Mouse (Mus musculus): ENCODE data around the gene Cacnb2. TPM values are rescaled to one million over a fixed set of nuclear protein-coding genes. Genes with fewer than 3 reads are reported as not detected.
A peak's percentile ranks its signal among the peaks of the same experiment; 100 is the strongest.

Cacnb2 gene
- polyA plus RNA-seq, 1 experiment from 2014 or later = 7.6 TPM

DNA sequence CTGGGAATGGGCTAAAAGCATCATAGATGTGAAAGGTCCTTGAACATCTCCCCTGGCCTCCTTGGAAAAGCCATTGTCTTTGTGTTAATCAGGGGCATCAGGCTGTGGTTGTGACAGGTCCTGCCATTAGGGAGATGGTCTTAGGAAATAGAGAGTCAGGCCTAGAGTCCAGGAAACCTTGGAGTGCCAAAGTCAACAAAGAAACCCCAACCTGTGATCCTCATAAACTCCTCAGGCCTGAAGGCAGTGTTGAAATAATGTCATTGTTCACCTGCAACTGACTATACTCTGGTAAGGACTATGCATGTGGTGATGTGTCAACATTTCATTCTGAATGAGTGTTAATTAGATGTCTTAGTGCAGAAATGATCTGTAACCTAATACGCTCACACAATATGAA, 255.4 kb downstream of the Cacnb2 start:
- Histone ChIP-seq H3K27ac (ENCODE audit: low read depth, low read length) (no peak overlapping the region), H3K36me3 (ENCODE audit: control insufficient read depth, insufficient read depth, low read length) (no peaks in the 10 kb centered on the region), H3K9ac (ENCODE audit: low read depth, low read length) (no peak overlapping the region), H3K4me3 (ENCODE audit: low read length) (no peak overlapping the region), H3K4me2 (ENCODE audit: low read length) (no peak overlapping the region), H3K27me3 (replicated peaks; ENCODE audit: control insufficient read depth, insufficient read depth, low read length) (no peaks in the 10 kb centered on the region), H3K9me3 (ENCODE audit: control insufficient read depth, low read length) (no peaks in the 10 kb centered on the region), H3K4me1 (ENCODE audit: control insufficient read depth, insufficient read depth, low read depth, low read length) (no peaks in the 10 kb centered on the region)
- no peak for ATAC-seq
- WGBS = 94% methylated on average over 1 of the region's 1 CpGs

DNA sequence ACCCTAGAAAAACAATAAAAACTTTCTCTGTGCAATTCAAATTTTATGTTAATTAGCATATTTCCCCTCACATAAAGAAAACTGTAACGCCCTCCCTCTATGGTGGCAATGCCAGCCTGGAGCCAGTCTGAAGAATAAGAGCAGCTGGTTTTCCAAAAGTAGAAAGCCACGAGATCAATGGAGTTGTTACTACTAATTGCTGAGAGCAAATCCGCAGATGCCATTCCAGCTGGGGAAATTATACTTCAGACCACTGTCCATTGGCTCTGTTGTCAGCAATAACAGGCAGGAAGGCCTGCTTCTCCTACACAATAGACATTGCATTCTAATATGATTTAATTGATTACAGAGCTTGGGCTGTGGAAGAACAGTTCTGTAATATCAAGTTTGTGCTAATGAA, 257.5 kb downstream of the Cacnb2 start:
- Histone ChIP-seq H3K9me3 (ENCODE audit: control insufficient read depth, low read length) (no peaks in the 10 kb centered on the region), H3K36me3 (ENCODE audit: control insufficient read depth, insufficient read depth, low read length) (no peaks in the 10 kb centered on the region), H3K4me2 (ENCODE audit: low read length) (no peak overlapping the region), H3K9ac (ENCODE audit: low read depth, low read length) (no peak overlapping the region), H3K27me3 (replicated peaks; ENCODE audit: control insufficient read depth, insufficient read depth, low read length) (no peaks in the 10 kb centered on the region), H3K4me1 (ENCODE audit: control insufficient read depth, insufficient read depth, low read depth, low read length) (no peaks in the 10 kb centered on the region), H3K27ac (ENCODE audit: low read depth, low read length) (no peak overlapping the region), H3K4me3 (ENCODE audit: low read length) (no peak overlapping the region)
- no peak for ATAC-seq
- WGBS = 57% methylated on average over 3 of the region's 3 CpGs

DNA sequence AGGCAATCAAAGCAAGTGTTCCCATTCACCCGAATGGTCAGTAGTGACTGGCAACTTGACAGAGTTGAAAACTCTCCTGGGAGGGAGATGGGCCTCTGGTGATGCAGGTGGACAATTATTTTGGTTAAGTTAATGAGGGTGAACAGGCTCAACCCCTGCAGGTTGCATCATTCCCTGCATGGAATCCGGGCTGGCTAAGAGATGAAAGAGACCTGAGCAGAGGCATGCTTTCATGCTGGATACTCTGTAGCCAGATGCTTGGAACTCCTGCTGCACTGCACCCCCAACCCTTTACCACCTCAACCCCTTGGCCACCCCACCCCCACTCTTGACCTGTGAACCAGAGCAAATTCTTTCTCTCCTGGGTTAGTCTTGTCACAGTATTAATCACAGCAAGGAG, 258.7 kb downstream of the Cacnb2 start:
- Histone ChIP-seq H3K9me3 (ENCODE audit: control insufficient read depth, low read length) (no peaks in the 10 kb centered on the region), H3K4me2 (ENCODE audit: low read length) (no peak overlapping the region), H3K9ac (ENCODE audit: low read depth, low read length) (no peak overlapping the region), H3K4me3 (ENCODE audit: low read length) (no peak overlapping the region), H3K27ac (ENCODE audit: low read depth, low read length) (no peak overlapping the region), H3K36me3 (ENCODE audit: control insufficient read depth, insufficient read depth, low read length) (no peaks in the 10 kb centered on the region), H3K4me1 (ENCODE audit: control insufficient read depth, insufficient read depth, low read depth, low read length) (no peaks in the 10 kb centered on the region), H3K27me3 (replicated peaks; ENCODE audit: control insufficient read depth, insufficient read depth, low read length) (no peaks in the 10 kb centered on the region)
- ATAC-seq = no peak
- 31% methylated on average over 2 of the region's 2 CpGs for WGBS

DNA sequence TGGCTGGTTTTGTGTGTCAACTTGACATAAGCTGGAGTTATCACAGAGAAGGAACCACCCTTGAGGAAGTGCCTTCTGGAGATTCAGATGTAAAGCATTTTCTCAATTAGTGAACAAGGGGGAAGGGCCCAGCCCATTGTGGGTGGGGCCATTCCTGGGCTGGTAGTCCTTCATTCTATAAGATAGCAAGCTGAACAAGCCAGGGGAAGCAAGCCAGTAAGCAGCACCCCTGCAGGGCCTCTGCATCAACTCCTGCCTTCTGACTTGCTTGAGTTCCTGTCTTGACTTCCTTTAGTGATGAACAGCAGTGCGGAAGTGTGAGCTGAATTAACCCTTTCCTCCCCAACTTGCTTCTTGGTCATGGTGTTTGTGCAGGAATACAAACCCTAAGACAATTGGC, 260.1 kb downstream of the Cacnb2 start:
- Histone ChIP-seq H3K27ac (ENCODE audit: low read depth, low read length) (no peak overlapping the region), H3K4me1 (ENCODE audit: control insufficient read depth, insufficient read depth, low read depth, low read length) (no peaks in the 10 kb centered on the region), H3K4me2 (ENCODE audit: low read length) (no peak overlapping the region), H3K4me3 (ENCODE audit: low read length) (no peak overlapping the region), H3K9ac (ENCODE audit: low read depth, low read length) (no peak overlapping the region), H3K36me3 (ENCODE audit: control insufficient read depth, insufficient read depth, low read length) (no peaks in the 10 kb centered on the region), H3K9me3 (ENCODE audit: control insufficient read depth, low read length) (no peaks in the 10 kb centered on the region), H3K27me3 (replicated peaks; ENCODE audit: control insufficient read depth, insufficient read depth, low read length) (no peaks in the 10 kb centered on the region)
- ATAC-seq = no peak
- WGBS = 65% methylated on average over 1 of the region's 1 CpGs

DNA sequence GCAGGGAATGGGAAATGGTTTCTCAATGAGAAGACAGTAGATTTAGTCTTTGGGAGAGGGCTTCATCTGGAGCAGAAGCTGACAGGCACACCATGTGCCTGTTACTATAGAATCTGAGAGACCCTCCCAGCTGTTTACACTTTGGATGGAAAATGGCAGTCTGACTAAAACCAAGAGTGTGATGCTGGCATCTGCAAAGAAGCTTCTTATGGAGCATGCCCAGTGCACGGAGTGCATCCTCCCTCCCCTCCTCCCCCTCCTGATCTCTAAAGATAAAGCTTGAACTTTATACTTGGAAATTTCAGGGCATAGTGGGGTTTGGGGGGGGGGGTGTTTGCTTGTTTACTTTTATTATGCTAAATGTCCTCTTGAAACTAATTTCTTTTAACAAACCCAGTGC, 270.2 kb downstream of the Cacnb2 start:
- Histone ChIP-seq H3K27ac (ENCODE audit: low read depth, low read length) (peak overlapping the region; percentile 2; the same call in 1 of the 2 replicates), H3K4me3 (ENCODE audit: low read length) (peak overlapping the region; percentile 41), H3K9ac (ENCODE audit: low read depth, low read length) (no peak overlapping the region), H3K36me3 (ENCODE audit: control insufficient read depth, insufficient read depth, low read length) (no peaks in the 10 kb centered on the region), H3K4me2 (ENCODE audit: low read length) (peak overlapping the region; percentile 61), H3K27me3 (replicated peaks; ENCODE audit: control insufficient read depth, insufficient read depth, low read length) (no peaks in the 10 kb centered on the region), H3K9me3 (ENCODE audit: control insufficient read depth, low read length) (no peaks in the 10 kb centered on the region), H3K4me1 (ENCODE audit: control insufficient read depth, insufficient read depth, low read depth, low read length) (peaks cover 8% of the 10 kb centered on the region; the same call in 1 of the 2 replicates)
- ATAC-seq = no peak
- WGBS = 32% methylated on average over 1 of the region's 1 CpGs

DNA sequence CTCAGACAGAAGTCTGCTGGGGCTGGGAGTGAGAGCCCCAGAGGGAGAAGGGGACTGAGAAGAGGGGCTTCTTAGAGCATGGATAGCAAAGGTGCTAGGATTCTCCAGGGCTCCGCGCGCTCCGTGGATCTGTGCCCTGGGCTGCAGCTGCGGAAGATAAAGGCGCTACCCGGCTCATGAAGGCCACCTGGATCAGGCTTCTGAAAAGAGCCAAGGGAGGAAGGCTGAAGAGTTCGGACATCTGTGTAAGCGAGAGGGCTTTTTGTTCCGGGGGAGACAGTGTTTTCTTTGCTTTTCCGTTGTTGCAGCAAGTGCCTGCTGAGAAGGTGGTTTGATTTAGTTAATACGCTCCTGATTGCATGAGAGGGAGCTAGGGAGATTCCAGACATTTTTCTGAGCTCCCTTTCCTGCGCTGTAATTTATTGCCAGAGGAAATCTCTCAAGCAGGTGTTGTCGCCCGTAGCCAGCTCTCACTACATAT, 270.9 kb downstream of the Cacnb2 start:
- H3K9me3 ChIP-seq (ENCODE audit: control insufficient read depth, low read length) = no peaks in the 10 kb centered on the region
- H3K4me1 ChIP-seq (ENCODE audit: control insufficient read depth, insufficient read depth, low read depth, low read length) = peaks cover 8% of the 10 kb centered on the region; the same call in 1 of the 2 replicates
- WGBS = 9% methylated on average over 15 of the region's 15 CpGs
- H3K4me3 ChIP-seq (ENCODE audit: low read length) = peak overlapping the region; percentile 41
- H3K9ac ChIP-seq (ENCODE audit: low read depth, low read length) = peak overlapping the region; percentile 66
- peak overlapping the region; percentile 61 for H3K4me2 ChIP-seq (ENCODE audit: low read length)
- peak; percentile 59 for ATAC-seq
- no peaks in the 10 kb centered on the region for H3K27me3 ChIP-seq (replicated peaks; ENCODE audit: control insufficient read depth, insufficient read depth, low read length)
- H3K27ac ChIP-seq (ENCODE audit: low read depth, low read length) = peak overlapping the region; percentile 84
- H3K36me3 ChIP-seq (ENCODE audit: control insufficient read depth, insufficient read depth, low read length) = no peaks in the 10 kb centered on the region

DNA sequence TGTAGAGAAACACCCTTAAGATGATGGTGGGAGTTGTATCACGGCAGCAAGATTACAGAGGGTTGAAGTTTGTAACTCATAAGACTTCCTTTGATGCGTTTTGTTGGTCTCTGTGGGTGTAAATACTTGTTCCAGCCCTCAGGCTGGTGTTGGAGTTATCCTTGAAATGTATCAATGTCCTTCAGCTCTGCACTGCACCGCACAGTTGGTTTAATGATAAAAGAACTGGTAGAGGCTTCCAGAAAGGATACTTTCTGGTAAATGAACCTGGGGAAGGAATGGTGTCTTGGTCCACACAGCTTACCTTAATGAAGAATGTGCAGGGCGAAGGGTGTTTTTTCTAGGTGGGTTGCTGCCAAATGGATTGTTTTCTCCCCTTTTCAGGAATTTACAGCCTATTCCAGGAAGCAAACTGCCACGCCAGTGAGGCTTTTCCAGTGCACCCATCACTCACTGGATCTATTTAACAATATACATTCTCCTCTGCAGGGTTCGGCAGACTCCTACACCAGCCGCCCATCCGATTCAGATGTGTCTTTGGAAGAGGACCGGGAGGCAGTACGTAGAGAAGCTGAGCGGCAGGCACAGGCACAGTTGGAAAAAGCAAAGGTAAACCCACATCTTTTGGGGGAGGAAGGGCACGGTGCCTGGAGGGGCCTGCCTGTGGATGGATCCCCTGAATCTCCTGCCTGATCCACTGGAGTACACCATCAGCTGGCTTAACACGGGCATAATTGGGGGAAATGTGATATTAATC, 271.6 kb downstream of the Cacnb2 start:
- Histone ChIP-seq H3K27me3 (replicated peaks; ENCODE audit: control insufficient read depth, insufficient read depth, low read length) (no peaks in the 10 kb centered on the region), H3K4me3 (ENCODE audit: low read length) (peak overlapping the region; percentile 41), H3K4me1 (ENCODE audit: control insufficient read depth, insufficient read depth, low read depth, low read length) (peaks cover 8% of the 10 kb centered on the region; the same call in 1 of the 2 replicates), H3K36me3 (ENCODE audit: control insufficient read depth, insufficient read depth, low read length) (no peaks in the 10 kb centered on the region), H3K4me2 (ENCODE audit: low read length) (peak overlapping the region; percentile 61), H3K9me3 (ENCODE audit: control insufficient read depth, low read length) (no peaks in the 10 kb centered on the region), H3K9ac (ENCODE audit: low read depth, low read length) (peak overlapping the region; percentile 66), H3K27ac (ENCODE audit: low read depth, low read length) (peak overlapping the region; percentile 84)
- ATAC-seq = peak; percentile 50
- 32% methylated on average over 13 of the region's 13 CpGs for WGBS

DNA sequence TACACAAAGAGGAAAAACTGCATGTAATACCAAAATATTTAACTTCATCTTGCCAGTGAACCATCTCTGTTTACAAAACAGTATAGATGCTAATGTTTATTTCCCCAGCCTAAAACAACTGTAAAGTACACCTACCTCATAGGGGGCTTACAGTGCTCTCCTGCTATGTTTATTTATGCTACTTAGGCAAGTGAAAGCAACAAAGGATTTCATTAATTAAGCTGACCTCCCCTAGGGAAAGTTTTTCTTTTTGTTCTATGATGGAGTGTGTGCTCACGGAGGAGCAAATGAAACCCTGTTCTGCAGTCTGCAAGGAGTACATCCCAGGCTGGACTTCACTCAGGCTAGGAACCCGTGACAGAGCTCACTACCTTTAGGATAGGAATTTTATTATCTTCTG, 272.2 kb downstream of the Cacnb2 start:
- Histone ChIP-seq H3K4me3 (ENCODE audit: low read length) (peak overlapping the region; percentile 41), H3K27ac (ENCODE audit: low read depth, low read length) (peak overlapping the region; percentile 84), H3K4me2 (ENCODE audit: low read length) (peak overlapping the region; percentile 61), H3K27me3 (replicated peaks; ENCODE audit: control insufficient read depth, insufficient read depth, low read length) (no peaks in the 10 kb centered on the region), H3K9me3 (ENCODE audit: control insufficient read depth, low read length) (no peaks in the 10 kb centered on the region), H3K9ac (ENCODE audit: low read depth, low read length) (no peak overlapping the region), H3K4me1 (ENCODE audit: control insufficient read depth, insufficient read depth, low read depth, low read length) (peaks cover 8% of the 10 kb centered on the region; the same call in 1 of the 2 replicates), H3K36me3 (ENCODE audit: control insufficient read depth, insufficient read depth, low read length) (no peaks in the 10 kb centered on the region)
- ATAC-seq = no peak
- whole genome bisulfite sequencing = 15% methylated on average over 2 of the region's 2 CpGs

DNA sequence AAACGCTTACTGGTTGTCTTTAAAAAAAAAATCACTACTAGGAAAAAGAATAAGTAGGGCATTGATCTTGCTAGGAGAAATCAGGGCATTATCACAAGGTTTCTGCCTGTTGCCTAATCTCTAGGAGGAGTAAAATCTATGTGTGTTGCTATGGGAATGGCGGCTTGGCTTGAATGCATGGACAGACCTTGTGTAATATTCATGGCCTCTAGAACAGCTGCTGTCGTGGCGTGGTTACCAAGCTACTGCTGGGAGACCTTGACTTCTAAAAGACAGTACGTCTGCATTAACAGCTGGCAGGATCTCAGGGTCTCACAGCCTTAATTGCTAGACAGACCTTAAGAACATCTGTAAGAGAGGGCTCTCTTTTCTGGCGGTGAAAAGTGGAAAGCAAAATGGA, 272.7 kb downstream of the Cacnb2 start:
- Histone ChIP-seq H3K4me3 (ENCODE audit: low read length) (peak overlapping the region; percentile 41), H3K9me3 (ENCODE audit: control insufficient read depth, low read length) (no peaks in the 10 kb centered on the region), H3K27me3 (replicated peaks; ENCODE audit: control insufficient read depth, insufficient read depth, low read length) (no peaks in the 10 kb centered on the region), H3K4me2 (ENCODE audit: low read length) (peak overlapping the region; percentile 61), H3K36me3 (ENCODE audit: control insufficient read depth, insufficient read depth, low read length) (no peaks in the 10 kb centered on the region), H3K4me1 (ENCODE audit: control insufficient read depth, insufficient read depth, low read depth, low read length) (peaks cover 8% of the 10 kb centered on the region; the same call in 1 of the 2 replicates), H3K27ac (ENCODE audit: low read depth, low read length) (peak overlapping the region; percentile 51), H3K9ac (ENCODE audit: low read depth, low read length) (no peak overlapping the region)
- ATAC-seq = peak; percentile 60
- 28% methylated on average over 6 of the region's 6 CpGs for WGBS

Measured in hindbrain, embryonic 16.5 days (tissue).